Mouse (Mus musculus): ENCODE measurements at regions not wholly inside any gene's neighbourhood (a gene's known extent, or its start where the extent isn't known, plus 50 kb on each side); places are given as distances from the start of the nearest gene placed in this dataset.

- DNase-seq (ENCODE audit: low read depth), result peak; percentile 38
- TF ChIP-seq POLR2A (IDR thresholded peaks at IDR 0.05; ENCODE audit: borderline replicate concordance, extremely low read depth, insufficient read depth, insufficient read length, poor library complexity, severe bottlenecking), result no peak
- no peak for TF ChIP-seq CTCF (IDR thresholded peaks at IDR 0.05; ENCODE audit: borderline replicate concordance, extremely low read depth, insufficient read depth, insufficient read length)
These were observed 277.2 kb upstream of the Hs3st5 start for GRCm38 (mm10) chr10:36229422-36229821.

GRCm38 (mm10) chr10:36239486-36239885 lies 267.1 kb upstream of the Hs3st5 start:
- no peak for DNase-seq (ENCODE audit: low read depth)
- TF ChIP-seq CTCF (IDR thresholded peaks at IDR 0.05; ENCODE audit: borderline replicate concordance, extremely low read depth, insufficient read depth, insufficient read length) (no peak), POLR2A (IDR thresholded peaks at IDR 0.05; ENCODE audit: borderline replicate concordance, extremely low read depth, insufficient read depth, insufficient read length, poor library complexity, severe bottlenecking) (no peak)

- no peak for DNase-seq (ENCODE audit: low read depth)
- TF ChIP-seq POLR2A (IDR thresholded peaks at IDR 0.05; ENCODE audit: borderline replicate concordance, extremely low read depth, insufficient read depth, insufficient read length, poor library complexity, severe bottlenecking), result no peak
- TF ChIP-seq CTCF (IDR thresholded peaks at IDR 0.05; ENCODE audit: borderline replicate concordance, extremely low read depth, insufficient read depth, insufficient read length), result no peak
These were observed 258.2 kb upstream of the Hs3st5 start for GRCm38 (mm10) chr10:36248451-36248850.

All from brain, embryonic 14.5 days (tissue).